Mouse (Mus musculus): ENCODE measurements at regions not wholly inside any gene's neighbourhood (a gene's known extent, or its start where the extent isn't known, plus 50 kb on each side); places are given as distances from the start of the nearest gene placed in this dataset.

DNA sequence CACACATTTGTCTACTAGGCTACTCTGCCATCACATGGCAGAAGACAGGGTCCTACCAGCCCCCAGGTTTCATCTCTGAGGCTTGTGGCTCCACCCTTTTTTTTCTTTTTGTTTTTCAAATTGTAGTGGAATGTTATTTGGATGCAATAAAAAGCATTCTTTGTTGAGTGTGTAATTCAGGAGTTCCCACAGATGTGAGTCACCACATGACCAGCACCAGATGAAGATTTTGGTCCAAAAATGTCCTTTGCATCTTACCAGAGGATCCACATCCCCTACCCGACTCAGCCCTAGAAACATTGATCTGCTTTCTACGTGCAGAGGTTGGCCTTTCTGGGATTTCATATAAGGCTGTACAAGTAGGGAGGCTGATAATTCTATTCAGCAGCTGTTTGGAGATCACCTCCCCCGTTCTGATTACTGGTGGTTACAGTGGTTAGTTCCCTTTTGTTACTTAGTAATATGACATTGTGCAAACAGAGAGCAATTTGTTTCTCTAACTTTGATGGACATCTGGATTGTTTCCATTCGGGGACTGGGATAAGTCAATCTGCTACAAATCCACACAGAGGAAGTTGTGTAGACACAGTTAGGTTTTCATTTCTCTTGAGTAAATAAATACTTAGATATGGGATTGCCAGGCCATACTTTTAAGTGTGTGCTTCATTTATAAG is 160.5 kb downstream of the Sptssa start:
- WGBS: 76% methylated on average over 4 of the region's 4 CpGs
- Histone ChIP-seq H3K9me3 (ENCODE audit: low read length) (no peaks in the 10 kb centered on the region), H3K27me3 (ENCODE audit: insufficient read depth, low read length) (no peaks in the 10 kb centered on the region), H3K9ac (no peak overlapping the region), H3K4me3 (ENCODE audit: low read depth, low read length) (no peak overlapping the region), H3K4me2 (ENCODE audit: low read depth) (no peak overlapping the region), H3K27ac (ENCODE audit: low read depth, low read length) (no peak overlapping the region), H3K36me3 (ENCODE audit: insufficient read depth) (no peaks in the 10 kb centered on the region), H3K4me1 (ENCODE audit: insufficient read depth) (no peaks in the 10 kb centered on the region)
- no peak for TF ChIP-seq CTCF (IDR thresholded peaks at IDR 0.05; ENCODE audit: low read depth)
- DNase-seq: no peak
- no peak for ATAC-seq

DNA sequence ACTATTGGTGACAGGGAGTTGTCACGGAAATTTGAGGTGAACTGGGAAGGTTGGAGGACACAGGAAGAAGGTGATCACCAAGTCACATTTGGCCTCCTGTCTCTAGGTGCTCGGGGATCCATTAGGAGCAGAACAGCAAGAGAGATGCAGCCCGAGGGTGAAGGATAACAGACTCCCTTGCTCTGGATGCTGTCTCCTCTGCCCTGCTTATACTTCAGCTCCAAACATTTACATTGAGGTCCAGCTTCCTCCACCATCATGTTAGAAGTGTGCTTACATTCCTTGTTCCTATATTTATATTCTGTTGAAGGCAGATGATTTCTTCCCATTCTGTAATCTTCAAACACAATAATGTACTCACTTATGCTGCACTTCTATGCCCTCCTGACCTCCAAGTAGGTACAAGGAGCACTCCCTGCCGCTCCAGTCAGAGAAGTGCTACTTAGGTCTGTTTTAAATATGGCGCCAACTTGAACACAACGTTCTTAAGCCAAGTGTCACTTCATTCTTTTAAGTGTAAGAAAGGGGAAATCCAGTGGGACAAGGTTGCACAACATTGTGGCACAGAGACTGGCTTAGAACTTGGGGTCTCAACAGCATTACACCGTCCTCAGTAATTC is 161.5 kb downstream of the Sptssa start:
- ATAC-seq (no peak), DNase-seq (no peak)
- Histone ChIP-seq H3K4me2 (ENCODE audit: low read depth) (no peak overlapping the region), H3K27me3 (ENCODE audit: insufficient read depth, low read length) (no peaks in the 10 kb centered on the region), H3K4me3 (ENCODE audit: low read depth, low read length) (no peak overlapping the region), H3K9me3 (ENCODE audit: low read length) (no peaks in the 10 kb centered on the region), H3K27ac (ENCODE audit: low read depth, low read length) (no peak overlapping the region), H3K9ac (no peak overlapping the region), H3K36me3 (ENCODE audit: insufficient read depth) (no peaks in the 10 kb centered on the region), H3K4me1 (ENCODE audit: insufficient read depth) (no peaks in the 10 kb centered on the region)
- WGBS: 88% methylated on average over 7 of the region's 7 CpGs
- no peak for TF ChIP-seq CTCF (IDR thresholded peaks at IDR 0.05; ENCODE audit: low read depth)

DNA sequence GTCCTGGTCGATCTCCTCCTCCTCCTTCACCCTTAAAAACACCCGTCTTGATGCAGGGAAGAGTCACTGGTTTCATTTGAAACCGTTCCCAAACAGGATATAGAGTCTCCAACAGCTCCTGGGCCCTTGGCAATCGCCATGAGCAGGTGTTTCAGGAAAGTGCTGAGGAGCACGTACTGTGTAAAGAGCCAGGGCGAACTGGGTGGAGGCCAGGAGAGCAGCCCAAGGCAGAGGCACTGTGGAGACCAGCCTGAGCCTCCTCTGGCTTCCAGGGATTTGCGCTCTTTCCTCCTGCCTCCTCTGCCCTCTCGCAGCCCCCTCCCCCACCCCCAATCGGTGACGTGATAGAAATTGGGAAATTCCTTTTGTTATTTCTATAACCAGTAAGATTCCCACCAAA is 163.6 kb downstream of the Sptssa start:
- Histone ChIP-seq H3K4me1 (ENCODE audit: insufficient read depth) (no peaks in the 10 kb centered on the region), H3K4me3 (ENCODE audit: low read depth, low read length) (no peak overlapping the region), H3K9me3 (ENCODE audit: low read length) (no peaks in the 10 kb centered on the region), H3K27me3 (ENCODE audit: insufficient read depth, low read length) (no peaks in the 10 kb centered on the region), H3K27ac (ENCODE audit: low read depth, low read length) (no peak overlapping the region), H3K36me3 (ENCODE audit: insufficient read depth) (no peaks in the 10 kb centered on the region), H3K9ac (no peak overlapping the region), H3K4me2 (ENCODE audit: low read depth) (no peak overlapping the region)
- WGBS: 48% methylated on average over 10 of the region's 10 CpGs
- ATAC-seq (no peak), DNase-seq (no peak)
- TF ChIP-seq CTCF (IDR thresholded peaks at IDR 0.05; ENCODE audit: low read depth): no peak

DNA sequence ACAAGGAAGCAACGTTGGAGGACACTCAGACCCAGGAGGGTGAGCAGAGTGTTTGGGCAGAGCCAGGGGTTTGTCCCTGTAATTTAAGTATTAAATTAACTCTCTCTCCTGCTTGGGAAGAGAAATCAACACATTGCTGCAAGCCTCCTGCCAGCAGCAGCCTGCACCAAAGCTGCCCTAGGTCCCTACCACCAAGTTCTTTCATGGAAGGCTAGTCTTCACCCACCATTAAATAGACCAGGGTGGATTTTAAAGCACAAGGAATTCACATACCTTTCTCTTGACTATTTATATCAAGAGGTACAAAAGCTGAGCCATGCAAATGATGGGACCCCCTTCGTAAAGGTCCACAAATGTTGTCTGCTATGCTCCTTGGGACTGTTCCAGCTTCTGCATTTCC is 165.9 kb downstream of the Sptssa start:
- no peaks in the 10 kb centered on the region for H3K4me1 ChIP-seq (ENCODE audit: insufficient read depth)
- no peak overlapping the region for H3K4me3 ChIP-seq (ENCODE audit: low read depth, low read length)
- no peak overlapping the region for H3K27ac ChIP-seq (ENCODE audit: low read depth, low read length)
- TF ChIP-seq CTCF (IDR thresholded peaks at IDR 0.05; ENCODE audit: low read depth): no peak
- DNase-seq: no peak
- H3K9me3 ChIP-seq (ENCODE audit: low read length): no peaks in the 10 kb centered on the region
- H3K4me2 ChIP-seq (ENCODE audit: low read depth): no peak overlapping the region
- H3K9ac ChIP-seq: no peak overlapping the region
- 81% methylated on average over 2 of the region's 2 CpGs for WGBS
- no peak for ATAC-seq
- no peaks in the 10 kb centered on the region for H3K27me3 ChIP-seq (ENCODE audit: insufficient read depth, low read length)
- no peaks in the 10 kb centered on the region for H3K36me3 ChIP-seq (ENCODE audit: insufficient read depth)

- 4% methylated on average over 8 of the region's 8 CpGs for WGBS
- H3K4me3 ChIP-seq (ENCODE audit: low read depth, low read length): no peak overlapping the region
- peak; percentile 89 for TF ChIP-seq CTCF (IDR thresholded peaks at IDR 0.05; ENCODE audit: low read depth)
- H3K4me2 ChIP-seq (ENCODE audit: low read depth): no peak overlapping the region
- no peaks in the 10 kb centered on the region for H3K27me3 ChIP-seq (ENCODE audit: insufficient read depth, low read length)
- H3K9me3 ChIP-seq (ENCODE audit: low read length): no peaks in the 10 kb centered on the region
- H3K4me1 ChIP-seq (ENCODE audit: insufficient read depth): no peaks in the 10 kb centered on the region
- DNase-seq (peak; percentile 87), ATAC-seq (peak; percentile 83)
- H3K36me3 ChIP-seq (ENCODE audit: insufficient read depth): no peaks in the 10 kb centered on the region
- no peak overlapping the region for H3K9ac ChIP-seq
- H3K27ac ChIP-seq (ENCODE audit: low read depth, low read length): no peak overlapping the region
Observed at GRCm38 (mm10) chr12:54489675-54490074, 166.7 kb downstream of the Sptssa start.

- no peaks in the 10 kb centered on the region for H3K27me3 ChIP-seq (ENCODE audit: insufficient read depth, low read length)
- H3K27ac ChIP-seq (ENCODE audit: low read depth, low read length): no peak overlapping the region
- no peaks in the 10 kb centered on the region for H3K4me1 ChIP-seq (ENCODE audit: insufficient read depth)
- TF ChIP-seq CTCF (IDR thresholded peaks at IDR 0.05; ENCODE audit: low read depth): no peak
- 92% methylated on average over 4 of the region's 4 CpGs for WGBS
- H3K9ac ChIP-seq: no peak overlapping the region
- H3K9me3 ChIP-seq (ENCODE audit: low read length): no peaks in the 10 kb centered on the region
- ATAC-seq (no peak), DNase-seq (no peak)
- H3K4me3 ChIP-seq (ENCODE audit: low read depth, low read length): no peak overlapping the region
- no peak overlapping the region for H3K4me2 ChIP-seq (ENCODE audit: low read depth)
- H3K36me3 ChIP-seq (ENCODE audit: insufficient read depth): no peaks in the 10 kb centered on the region
Observed at GRCm38 (mm10) chr12:54487689-54488088, 168.7 kb downstream of the Sptssa start.

- H3K4me2 ChIP-seq (ENCODE audit: low read depth): no peak overlapping the region
- no peaks in the 10 kb centered on the region for H3K27me3 ChIP-seq (ENCODE audit: insufficient read depth, low read length)
- no peaks in the 10 kb centered on the region for H3K4me1 ChIP-seq (ENCODE audit: insufficient read depth)
- no peak for TF ChIP-seq CTCF (IDR thresholded peaks at IDR 0.05; ENCODE audit: low read depth)
- no peaks in the 10 kb centered on the region for H3K36me3 ChIP-seq (ENCODE audit: insufficient read depth)
- H3K4me3 ChIP-seq (ENCODE audit: low read depth, low read length): no peak overlapping the region
- H3K9me3 ChIP-seq (ENCODE audit: low read length): no peaks in the 10 kb centered on the region
- ATAC-seq (no peak), DNase-seq (no peak)
- 69% methylated on average over 4 of the region's 4 CpGs for WGBS
- H3K9ac ChIP-seq: no peak overlapping the region
- H3K27ac ChIP-seq (ENCODE audit: low read depth, low read length): no peak overlapping the region
Observed at GRCm38 (mm10) chr12:54482020-54482419, 174.4 kb downstream of the Sptssa start.
